Mouse (Mus musculus): Measurements from ENCODE around the gene Tmem238. TPM values are rescaled to one million over a fixed set of nuclear protein-coding genes. Genes with fewer than 3 reads are reported as not detected.
"Not testable (repeated sequence)": the region's sequence is repeated elsewhere in the genome, so short reads cannot be mapped to it uniquely, and the experiment has no call there.

Tmem238 gene
- 13.7 and 14.6 TPM in 2 replicates for polyA plus RNA-seq (2015; fragmentation: Nextera tagmentation; extraction: Ambion mirVana)

DNA sequence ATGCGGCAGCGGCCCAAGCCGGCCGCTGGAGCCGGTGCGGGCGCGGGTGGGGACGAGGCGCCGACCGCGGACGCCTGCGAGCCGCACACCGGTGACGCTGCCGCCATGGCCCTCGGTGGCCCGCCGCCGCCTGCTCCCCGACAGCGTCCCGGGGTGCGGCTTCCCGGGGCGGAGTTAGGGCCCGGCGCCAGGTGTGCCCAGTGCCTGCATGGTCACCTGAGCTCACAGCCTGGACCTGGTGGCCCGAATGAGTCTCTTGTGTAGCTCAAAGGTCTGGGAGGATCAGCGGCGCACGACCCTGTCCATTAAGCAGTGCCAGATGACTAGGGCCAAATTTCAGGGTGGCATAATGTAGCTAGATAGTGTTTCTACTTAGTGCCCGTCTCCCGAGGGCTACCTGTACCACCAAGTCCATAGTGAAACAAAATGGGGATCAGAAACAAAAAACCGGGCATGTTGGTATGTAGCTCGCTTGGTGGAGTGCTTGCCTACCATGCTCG lies at the start of gene Tmem238:
Gene Tmem238, minus strand, starts transcription at position 221 of the 500 bp plus-strand sequence.
- ATAC-seq (ENCODE audit: low read depth), result peak; percentile 25
- Histone ChIP-seq H3K4me1 (replicated peaks) (peaks cover 53% of the 10 kb centered on the region), H3K4me2 (peak within 1 kb of the TSS; percentile 96), H3K9me3 (replicated peaks) (no peaks in the 10 kb centered on the region), H3K9ac (peak within 1 kb of the TSS; percentile 91), H3K27me3 (no peaks in the 10 kb centered on the region), H3K27ac (peak within 1 kb of the TSS; percentile 81), H3K36me3 (peaks cover 25% of the 10 kb centered on the region), H3K4me3 (replicated peaks) (peak within 1 kb of the TSS; percentile 76)
- 7% methylated on average over 40 of the region's 40 CpGs for WGBS (ENCODE audit: insufficient replicate concordance)
- DNase-seq, result peak; percentile 51

GRCm38 (mm10) chr7:4837639-4838038 lies 48.2 kb upstream of the Tmem238 start:
- peaks cover 91% of the 10 kb centered on the region for H3K27me3 ChIP-seq
- WGBS (ENCODE audit: insufficient replicate concordance), result 22% methylated on average over 1 of the region's 1 CpGs
- DNase-seq (no peak), ATAC-seq (ENCODE audit: low read depth) (no peak)
- H3K4me2 ChIP-seq, result no peak overlapping the region
- H3K36me3 ChIP-seq, result no peaks in the 10 kb centered on the region
- H3K4me1 ChIP-seq (replicated peaks), result peaks cover 6% of the 10 kb centered on the region
- no peaks in the 10 kb centered on the region for H3K9me3 ChIP-seq (replicated peaks)
- H3K9ac ChIP-seq, result no peak overlapping the region
- H3K27ac ChIP-seq, result no peak overlapping the region
- H3K4me3 ChIP-seq (replicated peaks), result no peak overlapping the region

DNA sequence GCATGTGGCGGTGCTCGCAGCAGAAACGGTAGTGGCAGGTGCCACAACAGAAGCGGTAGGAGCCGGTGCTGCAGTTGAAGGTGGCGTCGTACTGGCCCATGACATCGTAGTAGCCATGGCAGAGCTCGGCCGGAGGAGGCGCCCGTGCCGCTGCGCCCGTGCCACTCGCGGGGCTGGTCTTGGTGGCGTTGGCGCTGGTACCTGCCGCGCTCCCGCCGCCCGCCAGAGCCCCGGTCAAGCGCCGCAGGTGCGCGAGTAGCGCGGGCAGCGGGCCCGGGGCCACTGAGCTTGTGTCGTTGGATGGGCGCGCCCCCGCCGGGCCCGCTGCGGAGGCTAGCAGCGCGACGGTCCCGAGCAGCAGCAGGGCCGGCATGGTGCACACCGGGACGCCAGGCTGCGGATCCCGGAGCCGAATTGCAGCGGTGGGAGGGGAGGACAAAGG lies 46.9 kb upstream of the Tmem238 start:
- H3K36me3 ChIP-seq, result no peaks in the 10 kb centered on the region
- ATAC-seq (ENCODE audit: low read depth), result no peak; the same call in 1 of the 2 replicates
- peaks cover 6% of the 10 kb centered on the region for H3K4me1 ChIP-seq (replicated peaks)
- H3K9me3 ChIP-seq (replicated peaks), result no peaks in the 10 kb centered on the region
- WGBS (ENCODE audit: insufficient replicate concordance), result 2% methylated on average over 51 of the region's 51 CpGs
- H3K4me3 ChIP-seq (replicated peaks), result peak overlapping the region; percentile 36
- H3K9ac ChIP-seq, result no peak overlapping the region
- no peak for DNase-seq
- H3K27ac ChIP-seq, result no peak overlapping the region
- peak overlapping the region; percentile 53 for H3K4me2 ChIP-seq
- peaks cover 88% of the 10 kb centered on the region for H3K27me3 ChIP-seq

DNA sequence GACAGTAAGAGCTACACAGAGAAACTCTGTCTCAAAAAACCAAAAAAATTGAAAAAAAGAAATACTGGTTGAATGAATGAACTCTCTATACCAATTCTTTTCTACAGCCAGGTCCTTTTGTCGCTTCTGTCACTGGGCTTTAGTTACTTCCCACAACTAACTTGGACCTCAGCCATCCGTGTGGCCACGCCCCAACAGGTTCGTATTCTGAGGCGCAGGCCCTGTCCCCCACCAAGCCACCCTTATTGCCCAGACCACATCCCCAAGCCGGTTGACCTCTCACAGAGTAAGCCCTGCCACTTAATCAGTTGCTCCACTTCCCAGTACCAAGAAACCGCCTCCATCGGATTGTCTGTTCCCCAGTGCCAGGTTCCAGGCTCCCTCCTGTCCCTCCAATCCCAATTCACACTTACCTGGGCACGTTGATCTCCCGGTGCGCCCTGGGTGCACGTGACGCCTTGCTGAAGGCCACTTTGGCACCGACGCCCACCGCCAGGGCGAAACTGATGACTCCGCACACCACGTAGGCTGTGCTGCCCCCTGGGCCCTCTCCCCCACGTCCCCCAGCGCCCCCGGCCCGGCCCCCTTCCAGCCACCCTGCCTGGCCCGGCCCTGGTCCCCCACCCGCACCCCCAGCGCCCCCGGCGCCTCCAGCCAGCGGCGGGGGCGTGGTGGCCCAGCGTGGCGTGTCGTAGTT lies 46.3 kb upstream of the Tmem238 start:
- peaks cover 6% of the 10 kb centered on the region for H3K4me1 ChIP-seq (replicated peaks)
- H3K4me3 ChIP-seq (replicated peaks), result peak overlapping the region; percentile 36
- ATAC-seq (ENCODE audit: low read depth) (no peak), DNase-seq (no peak)
- 5% methylated on average over 33 of the region's 34 CpGs for WGBS (ENCODE audit: insufficient replicate concordance)
- no peaks in the 10 kb centered on the region for H3K9me3 ChIP-seq (replicated peaks)
- no peaks in the 10 kb centered on the region for H3K36me3 ChIP-seq
- H3K4me2 ChIP-seq, result peak overlapping the region; percentile 53
- H3K27me3 ChIP-seq, result peaks cover 88% of the 10 kb centered on the region
- H3K27ac ChIP-seq, result no peak overlapping the region
- no peak overlapping the region for H3K9ac ChIP-seq

DNA sequence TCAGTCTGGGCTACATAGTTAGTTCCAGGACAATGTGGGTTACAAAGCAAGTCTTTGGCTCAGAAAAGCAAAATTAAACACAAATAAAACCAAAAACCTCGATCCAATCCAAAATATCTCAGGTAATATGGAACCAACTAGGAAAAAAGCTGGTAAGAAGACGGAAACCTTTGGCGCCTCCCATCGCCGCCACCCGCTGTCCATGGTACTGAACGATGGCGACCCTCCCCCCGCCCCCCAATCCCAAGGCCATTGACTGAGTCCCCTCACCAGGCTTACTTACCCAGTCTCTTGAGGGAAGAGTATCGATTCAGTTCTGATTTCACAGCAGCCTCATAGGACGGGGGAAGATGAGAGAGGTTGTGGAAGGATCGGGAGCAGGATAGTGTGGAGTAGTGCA lies 41.0 kb upstream of the Tmem238 start:
- Histone ChIP-seq H3K9ac (no peak overlapping the region), H3K36me3 (no peaks in the 10 kb centered on the region), H3K9me3 (replicated peaks) (no peaks in the 10 kb centered on the region), H3K4me1 (replicated peaks) (no peaks in the 10 kb centered on the region), H3K4me3 (replicated peaks) (no peak overlapping the region), H3K4me2 (no peak overlapping the region), H3K27me3 (peaks cover 55% of the 10 kb centered on the region), H3K27ac (no peak overlapping the region)
- ATAC-seq (ENCODE audit: low read depth) (no peak), DNase-seq (no peak)
- WGBS (ENCODE audit: insufficient replicate concordance), result 7% methylated on average over 12 of the region's 12 CpGs

GRCm38 (mm10) chr7:4825365-4825764 lies 35.9 kb upstream of the Tmem238 start:
- H3K27me3 ChIP-seq, result peaks cover 14% of the 10 kb centered on the region
- H3K9ac ChIP-seq, result no peak overlapping the region
- no peaks in the 10 kb centered on the region for H3K9me3 ChIP-seq (replicated peaks)
- H3K36me3 ChIP-seq, result no peaks in the 10 kb centered on the region
- DNase-seq, result no peak
- H3K4me2 ChIP-seq, result no peak overlapping the region
- ATAC-seq (ENCODE audit: low read depth), result no peak
- H3K4me1 ChIP-seq (replicated peaks), result no peaks in the 10 kb centered on the region
- WGBS (ENCODE audit: insufficient replicate concordance), result 31% methylated on average over 4 of the region's 4 CpGs
- H3K27ac ChIP-seq, result no peak overlapping the region
- H3K4me3 ChIP-seq (replicated peaks), result no peak overlapping the region

GRCm38 (mm10) chr7:4822162-4822907 lies 32.9 kb upstream of the Tmem238 start:
- H3K4me2 ChIP-seq, result no peak overlapping the region
- H3K27me3 ChIP-seq, result no peaks in the 10 kb centered on the region; the same call in 1 of the 2 replicates
- no peaks in the 10 kb centered on the region for H3K9me3 ChIP-seq (replicated peaks)
- no peak for ATAC-seq (ENCODE audit: low read depth)
- no peak for DNase-seq
- no peak overlapping the region for H3K4me3 ChIP-seq (replicated peaks)
- 61% methylated on average over 6 of the region's 6 CpGs for WGBS (ENCODE audit: insufficient replicate concordance)
- H3K4me1 ChIP-seq (replicated peaks), result no peaks in the 10 kb centered on the region
- H3K9ac ChIP-seq, result 0 out of 2 replicates have a peak overlapping the region, but pooled peaks have one; percentile 9
- H3K27ac ChIP-seq, result 0 out of 2 replicates have a peak overlapping the region, but pooled peaks have one; percentile 18
- no peaks in the 10 kb centered on the region for H3K36me3 ChIP-seq

GRCm38 (mm10) chr7:4821690-4822089 lies 32.2 kb upstream of the Tmem238 start:
- no peak overlapping the region for H3K4me2 ChIP-seq
- DNase-seq (no peak), ATAC-seq (ENCODE audit: low read depth) (no peak)
- no peak overlapping the region for H3K27ac ChIP-seq
- no peak overlapping the region for H3K4me3 ChIP-seq (replicated peaks)
- H3K4me1 ChIP-seq (replicated peaks), result no peaks in the 10 kb centered on the region
- no peaks in the 10 kb centered on the region for H3K36me3 ChIP-seq
- no peaks in the 10 kb centered on the region for H3K9me3 ChIP-seq (replicated peaks)
- no peak overlapping the region for H3K9ac ChIP-seq
- 70% methylated on average over 4 of the region's 4 CpGs for WGBS (ENCODE audit: insufficient replicate concordance)
- H3K27me3 ChIP-seq, result no peaks in the 10 kb centered on the region; the same call in 1 of the 2 replicates

- not testable (repeated sequence) for H3K36me3 ChIP-seq; H3K9me3 ChIP-seq (replicated peaks); H3K9ac ChIP-seq; DNase-seq; ATAC-seq (ENCODE audit: low read depth); H3K4me3 ChIP-seq (replicated peaks); H3K27me3 ChIP-seq; H3K4me2 ChIP-seq; H3K27ac ChIP-seq; H3K4me1 ChIP-seq (replicated peaks)
- 71% methylated on average over 7 of the region's 7 CpGs for WGBS (ENCODE audit: insufficient replicate concordance)
These were observed 31.5 kb upstream of the Tmem238 start for GRCm38 (mm10) chr7:4820925-4821324.

GRCm38 (mm10) chr7:4816559-4816958 lies 27.1 kb upstream of the Tmem238 start:
- ATAC-seq (ENCODE audit: low read depth), result no peak
- no peak overlapping the region for H3K4me2 ChIP-seq
- no peak overlapping the region for H3K4me3 ChIP-seq (replicated peaks)
- H3K9me3 ChIP-seq (replicated peaks), result no peaks in the 10 kb centered on the region
- H3K9ac ChIP-seq, result no peak overlapping the region
- H3K36me3 ChIP-seq, result no peaks in the 10 kb centered on the region
- H3K4me1 ChIP-seq (replicated peaks), result peaks cover 7% of the 10 kb centered on the region
- no peaks in the 10 kb centered on the region for H3K27me3 ChIP-seq
- no peak overlapping the region for H3K27ac ChIP-seq
- no peak for DNase-seq

- no peaks in the 10 kb centered on the region for H3K9me3 ChIP-seq (replicated peaks)
- whole genome bisulfite sequencing (ENCODE audit: insufficient replicate concordance), result 11% methylated on average over 8 of the region's 8 CpGs
- no peaks in the 10 kb centered on the region for H3K27me3 ChIP-seq
- H3K4me1 ChIP-seq (replicated peaks), result peaks cover 37% of the 10 kb centered on the region
- H3K4me2 ChIP-seq, result peak overlapping the region; percentile 89
- H3K9ac ChIP-seq, result peak overlapping the region; percentile 80
- H3K36me3 ChIP-seq, result peaks cover 33% of the 10 kb centered on the region
- DNase-seq, result no peak
- ATAC-seq (ENCODE audit: low read depth), result no peak
- H3K4me3 ChIP-seq (replicated peaks), result peak overlapping the region; percentile 88
- H3K27ac ChIP-seq, result peak overlapping the region; percentile 92
These were observed 23.8 kb upstream of the Tmem238 start for GRCm38 (mm10) chr7:4813105-4813791.
